Mouse (Mus musculus): ENCODE data around the gene Usp25.

Usp25 gene

DNA sequence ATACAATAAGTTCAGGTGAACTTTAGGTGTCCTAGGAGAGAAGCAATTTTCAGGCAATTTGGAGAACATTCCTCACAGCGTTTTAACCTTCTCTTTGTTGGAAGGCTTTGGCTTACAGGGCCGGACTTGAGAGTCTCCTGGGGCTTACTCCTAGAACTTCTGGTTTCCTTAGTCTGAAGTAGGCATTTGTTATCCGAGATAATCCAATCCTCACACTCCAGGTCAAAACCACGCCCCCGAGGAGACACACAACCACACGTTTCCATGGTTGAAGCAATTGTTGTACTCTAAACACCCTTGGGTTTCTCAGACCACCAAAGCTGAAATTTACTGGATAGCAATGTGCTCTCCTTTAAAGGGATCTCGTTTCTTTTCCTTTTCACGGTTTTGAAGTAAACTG, 136.8 kb downstream of the Usp25 start:
- DNase-seq: no peak

DNA sequence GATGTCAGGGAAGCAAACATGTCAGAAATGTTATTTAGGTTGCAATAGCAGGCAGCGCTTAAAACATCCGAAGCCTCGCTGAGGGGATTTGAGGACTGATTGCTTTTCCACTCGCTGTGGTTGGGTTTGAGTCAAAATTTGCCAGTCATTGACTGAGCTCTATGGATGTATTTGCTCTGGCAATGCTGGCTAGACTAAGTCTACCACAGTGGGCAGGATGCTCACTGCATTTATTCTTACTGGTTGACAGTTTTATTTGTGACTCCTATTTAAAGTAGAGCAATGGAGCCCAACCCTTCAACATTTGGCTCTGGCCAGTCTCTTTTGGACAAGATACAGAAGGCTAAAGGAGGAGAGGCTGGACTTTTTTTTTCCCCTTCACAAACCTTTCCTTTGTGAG, 137.4 kb downstream of the Usp25 start:
- no peak for DNase-seq

DNA sequence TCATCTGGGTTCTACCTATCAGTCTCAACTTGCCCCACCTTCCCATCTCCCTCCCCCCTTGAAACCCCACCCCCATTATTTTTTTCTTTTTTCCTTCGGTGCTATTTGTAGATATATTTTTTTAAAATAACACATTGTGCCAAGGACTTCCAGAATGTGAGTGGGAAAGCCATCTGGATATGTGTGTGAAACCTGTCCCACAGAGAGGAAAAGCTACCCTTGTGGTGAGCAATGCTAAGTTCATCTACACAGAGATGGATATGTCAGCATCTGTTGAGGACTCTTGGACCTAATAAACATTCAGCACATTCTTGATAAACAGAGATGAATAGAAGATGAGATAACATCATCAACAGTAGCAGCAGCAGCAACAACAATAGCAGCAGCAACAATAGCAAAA, 138.8 kb downstream of the Usp25 start:
- no peak for DNase-seq

DNA sequence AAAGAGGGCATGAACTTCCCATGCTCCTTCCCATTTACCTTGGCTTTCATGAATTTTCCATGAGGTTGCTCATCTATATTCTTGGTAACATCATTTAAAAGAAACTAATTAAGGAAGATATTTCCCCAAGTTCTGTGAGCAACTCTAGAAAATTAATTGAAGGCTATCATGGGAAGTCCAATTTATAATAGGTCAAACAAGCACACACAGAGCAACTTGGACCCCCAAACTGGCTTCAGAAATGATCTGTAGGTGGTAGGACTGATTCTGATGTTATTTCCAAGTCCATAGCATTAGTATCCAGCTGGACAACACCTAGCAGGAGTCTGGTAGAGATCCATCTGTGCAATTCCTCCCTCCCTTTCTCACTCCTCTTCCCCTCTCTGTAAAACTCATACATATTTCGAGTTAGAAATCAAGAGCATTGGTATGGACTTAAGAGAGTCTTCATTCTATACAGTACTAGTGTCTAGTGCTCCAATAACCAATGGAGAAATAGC, 139.8 kb downstream of the Usp25 start:
- no peak for DNase-seq

DNA sequence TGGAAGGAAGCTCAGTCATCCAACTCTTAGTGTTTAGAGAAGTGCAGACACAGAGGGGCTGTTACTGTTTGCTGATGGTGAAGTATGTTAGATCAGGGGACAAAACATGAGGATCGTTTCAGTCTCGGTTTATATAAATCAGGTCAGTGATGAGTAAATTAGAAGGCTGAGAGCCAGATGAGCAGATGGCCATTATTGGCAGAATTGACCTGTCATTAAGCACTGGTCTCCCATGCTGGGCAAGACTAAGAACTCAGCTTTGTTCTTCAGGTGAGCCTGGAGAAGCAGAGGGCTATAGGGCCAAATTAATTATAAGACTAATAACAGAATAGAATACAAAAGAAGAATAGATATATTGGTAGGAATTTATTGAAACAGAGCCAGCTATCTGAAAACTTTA, 140.3 kb downstream of the Usp25 start:
- DNase-seq: no peak

DNA sequence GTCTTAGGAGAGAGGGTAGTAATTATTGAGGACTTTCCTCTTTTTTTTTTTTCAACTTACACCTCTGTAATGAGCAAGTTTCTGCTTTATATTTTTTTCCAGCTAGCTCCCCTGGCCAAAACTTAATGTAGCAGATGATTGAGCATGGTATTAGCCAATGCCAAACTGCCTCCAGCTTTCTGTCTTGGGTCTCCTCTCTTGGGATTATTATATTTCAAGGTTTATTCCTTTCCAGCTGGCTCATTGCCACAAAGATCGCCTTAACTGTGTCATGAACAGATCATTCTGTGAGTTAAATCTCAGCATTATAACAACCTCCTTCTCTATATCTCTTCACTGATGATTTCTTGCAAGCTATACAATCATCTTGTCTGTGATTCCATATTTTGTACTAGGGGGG, 141.3 kb downstream of the Usp25 start:
- DNase-seq: no peak

Data from kidney, adult 8-10 months (tissue).